Comparison of ENCODE assay signal across 28 mouse cellular contexts in genomic region chr19:29566512-29566911, GRCm38 (mm10).
"Had no signal": no experiment of that assay in that cellular context is flagged by ENCODE, and none has a peak within 500 bp of the region (broad histone marks: within the 10 kb centered on the region; RNA-seq: fewer than 3 reads in every experiment).

No protein-coding gene starts in this region.

- H3K4me1 ChIP-seq: limb, embryonic 10.5 days; limb, embryonic 12.5 days; limb, embryonic 13.5 days; limb, embryonic 15.5 days; liver, embryonic 12.5 days; liver, embryonic 13.5 days; lung, embryonic 15.5 days; megakaryocyte, embryonic 14.5 days; midbrain, embryonic 10.5 days; midbrain, embryonic 12.5 days; midbrain, embryonic 13.5 days; midbrain, embryonic 15.5 days; neural tube, embryonic 12.5 days had no signal

- H3K9me3 ChIP-seq: limb, embryonic 10.5 days; limb, embryonic 12.5 days; limb, embryonic 13.5 days; limb, embryonic 15.5 days; liver, embryonic 12.5 days; liver, embryonic 13.5 days; liver, embryonic 15.5 days; lung, embryonic 15.5 days; megakaryocyte, embryonic 14.5 days; midbrain, embryonic 10.5 days; midbrain, embryonic 12.5 days; midbrain, embryonic 13.5 days; midbrain, embryonic 15.5 days; neural tube, embryonic 12.5 days had no signal

- H3K27me3 ChIP-seq: limb, embryonic 12.5 days; limb, embryonic 13.5 days; limb, embryonic 15.5 days; liver, embryonic 12.5 days; liver, embryonic 13.5 days; liver, embryonic 15.5 days; lung, embryonic 15.5 days; megakaryocyte, embryonic 14.5 days; midbrain, embryonic 12.5 days; midbrain, embryonic 13.5 days; midbrain, embryonic 15.5 days; neural tube, embryonic 12.5 days had no signal

- H3K4me3 ChIP-seq: limb, embryonic 10.5 days; limb, embryonic 12.5 days; limb, embryonic 13.5 days; limb, embryonic 15.5 days; liver, embryonic 12.5 days; liver, embryonic 13.5 days; liver, embryonic 15.5 days; lung, embryonic 15.5 days; megakaryocyte, embryonic 14.5 days; midbrain, embryonic 10.5 days; midbrain, embryonic 12.5 days; midbrain, embryonic 13.5 days; midbrain, embryonic 15.5 days; myocyte; neural tube, embryonic 12.5 days had no signal

- DNase-seq: left cerebral cortex, postnatal 4 days; liver; liver, embryonic 13.5 days; liver, postnatal 0 days; lung, adult 18-20 months; lung, adult 2 months; lung, embryonic 14.5 days; lung, postnatal 10 days; lung, postnatal 14 days; lung, postnatal 36 days; lung, postnatal 4 days; midbrain, embryonic 14.5 days had no signal

- H3K27ac ChIP-seq: limb, embryonic 10.5 days; limb, embryonic 12.5 days; limb, embryonic 13.5 days; limb, embryonic 15.5 days; liver, embryonic 12.5 days; liver, embryonic 13.5 days; liver, embryonic 14.5 days; liver, embryonic 15.5 days; lung, embryonic 15.5 days; macrophage; midbrain, embryonic 10.5 days; midbrain, embryonic 12.5 days; midbrain, embryonic 13.5 days; midbrain, embryonic 15.5 days; neural tube, embryonic 12.5 days had no signal

- H3K9ac ChIP-seq: limb, embryonic 12.5 days; limb, embryonic 13.5 days; limb, embryonic 15.5 days; liver, embryonic 12.5 days; liver, embryonic 13.5 days; liver, embryonic 14.5 days; liver, embryonic 15.5 days; liver, postnatal 0 days; lung, embryonic 14.5 days; lung, embryonic 15.5 days; midbrain, embryonic 12.5 days; midbrain, embryonic 13.5 days; midbrain, embryonic 15.5 days; neural tube, embryonic 12.5 days had no signal
